Mouse (Mus musculus) hematopoietic multipotent progenitor cell, adult 10-12 weeks (in vitro differentiated cells): ENCODE results near the gene H2afv. TPM values are rescaled to one million over a fixed set of nuclear protein-coding genes. Genes with fewer than 3 reads are reported as not detected.

ENCODE experiments used
- polyA plus RNA-seq: library from polyadenylated mRNA; stranded (reverse); fragments of >175 nt; gene quantifications from 2 replicates; pipeline ENCODE4 v1.2.3, GENCODE M21; 2012; ENCODE audit warnings: low replicate concordance

Gene H2afv
- polyA plus RNA-seq, result 28.5 and 39.0 TPM in 2 replicates

DNA sequence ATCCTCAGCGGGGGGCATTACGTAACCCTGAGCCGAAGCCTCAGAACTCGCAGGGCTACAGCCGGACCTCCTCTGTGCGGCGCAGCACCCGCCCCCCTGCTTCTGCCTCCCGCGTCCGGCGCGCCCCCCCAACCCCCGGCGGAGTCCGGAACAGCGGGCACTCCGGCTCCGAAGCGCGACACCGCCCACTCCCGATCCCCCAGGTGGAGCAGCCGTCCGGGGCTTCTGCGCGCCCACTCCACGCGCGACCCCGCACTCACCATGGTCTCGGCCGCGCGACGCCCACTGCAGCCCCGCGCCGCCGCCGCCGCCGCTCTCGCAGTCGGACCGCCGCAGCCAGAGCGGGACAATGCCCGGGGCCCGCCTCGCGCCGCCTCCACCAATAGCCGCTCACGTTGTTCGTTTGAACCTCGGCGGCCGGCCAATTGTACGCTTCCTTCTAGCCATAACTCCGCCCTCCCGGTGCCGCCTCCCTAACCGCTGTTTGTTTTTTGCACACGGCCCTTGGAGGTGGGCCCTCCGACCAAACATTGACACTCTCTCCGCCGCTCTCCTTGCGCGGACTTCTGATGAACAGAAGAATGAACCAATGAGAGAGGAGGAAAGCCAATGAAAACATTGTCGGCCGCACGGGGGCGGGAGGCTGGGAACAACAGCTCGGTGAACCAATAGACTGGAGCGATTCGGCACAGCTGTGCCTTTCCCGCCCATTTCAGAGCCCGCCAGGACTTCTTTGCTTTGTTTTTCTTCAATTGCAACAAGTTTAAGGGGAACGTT lies at the start of gene H2afv:
Gene H2afv, minus strand, starts transcription at position 367 of the 777 bp plus-strand sequence.

DNA sequence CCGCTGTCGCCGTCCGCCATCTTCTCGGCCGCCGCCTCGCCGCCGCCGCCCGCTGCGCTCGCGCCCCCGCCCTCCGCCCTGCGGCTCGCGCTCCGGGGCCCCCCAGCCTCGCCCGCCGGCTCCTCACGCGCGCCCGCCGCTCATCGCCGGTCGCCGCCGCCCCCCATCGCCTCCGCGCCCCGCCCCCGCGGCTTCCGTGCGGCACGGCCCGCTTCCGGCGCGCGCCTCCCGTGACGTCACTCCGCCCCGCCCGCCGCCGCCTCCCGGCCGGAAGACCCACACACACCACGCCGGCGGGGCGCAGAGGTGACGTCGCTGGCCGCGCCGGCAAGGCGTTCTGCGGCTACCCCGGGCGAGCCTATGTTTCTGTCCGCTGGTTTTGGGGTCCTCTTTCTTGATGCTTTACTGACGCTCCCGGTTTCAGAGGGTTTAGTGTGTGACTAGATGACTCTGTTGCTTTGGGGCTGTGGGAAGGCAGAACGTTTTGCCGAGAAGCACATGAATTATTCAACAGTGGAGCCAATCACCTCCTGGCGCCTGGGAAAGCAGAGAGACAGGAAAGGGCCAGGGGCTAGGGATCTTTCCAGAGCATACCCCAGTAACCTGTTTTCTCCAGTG lies 31.7 kb upstream of the H2afv start, which contains the start of gene Purb:
Gene Purb, minus strand, starts transcription at position 51 of the 618 bp plus-strand sequence.

DNA sequence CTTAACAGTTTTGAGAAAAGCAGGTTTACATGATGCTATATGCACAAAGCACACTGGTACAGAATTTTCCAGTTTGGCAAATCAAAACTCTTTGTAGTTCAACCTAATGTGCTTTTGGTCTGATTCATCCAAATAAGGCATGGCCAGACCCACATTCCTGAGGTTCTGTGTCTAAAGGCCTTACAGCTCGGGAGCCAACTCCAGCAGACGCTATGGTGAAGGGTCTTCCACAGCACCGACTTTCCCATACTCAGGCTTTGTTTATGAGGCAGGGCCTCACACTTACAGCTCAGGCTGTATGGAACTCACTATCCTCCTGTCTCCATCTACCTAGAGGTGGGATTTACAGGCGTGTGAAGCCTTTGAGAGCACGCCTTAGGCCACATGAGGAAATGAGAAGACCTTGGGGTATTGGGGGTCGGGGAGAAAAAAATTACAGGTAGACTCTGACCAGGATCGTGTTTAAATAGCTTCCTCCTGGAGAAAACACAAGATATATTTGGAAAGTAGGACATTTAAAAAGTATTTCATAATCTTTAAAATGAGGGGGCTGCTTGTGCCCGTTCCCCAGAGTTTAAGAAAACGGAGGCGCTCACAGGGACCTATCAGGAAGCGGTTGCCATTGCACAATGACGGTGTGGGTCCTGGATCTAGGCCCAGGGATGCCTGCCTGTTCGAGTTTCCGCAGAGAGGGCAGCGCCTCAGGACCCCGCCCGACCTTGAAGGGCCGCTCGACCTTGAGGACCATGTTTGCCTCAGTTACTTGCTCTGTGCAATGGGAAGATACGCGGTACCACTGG lies 29.3 kb downstream of the H2afv start, which contains the start of gene Ppia:
Gene Ppia, plus strand, starts transcription at position 693 of the 800 bp plus-strand sequence.

DNA sequence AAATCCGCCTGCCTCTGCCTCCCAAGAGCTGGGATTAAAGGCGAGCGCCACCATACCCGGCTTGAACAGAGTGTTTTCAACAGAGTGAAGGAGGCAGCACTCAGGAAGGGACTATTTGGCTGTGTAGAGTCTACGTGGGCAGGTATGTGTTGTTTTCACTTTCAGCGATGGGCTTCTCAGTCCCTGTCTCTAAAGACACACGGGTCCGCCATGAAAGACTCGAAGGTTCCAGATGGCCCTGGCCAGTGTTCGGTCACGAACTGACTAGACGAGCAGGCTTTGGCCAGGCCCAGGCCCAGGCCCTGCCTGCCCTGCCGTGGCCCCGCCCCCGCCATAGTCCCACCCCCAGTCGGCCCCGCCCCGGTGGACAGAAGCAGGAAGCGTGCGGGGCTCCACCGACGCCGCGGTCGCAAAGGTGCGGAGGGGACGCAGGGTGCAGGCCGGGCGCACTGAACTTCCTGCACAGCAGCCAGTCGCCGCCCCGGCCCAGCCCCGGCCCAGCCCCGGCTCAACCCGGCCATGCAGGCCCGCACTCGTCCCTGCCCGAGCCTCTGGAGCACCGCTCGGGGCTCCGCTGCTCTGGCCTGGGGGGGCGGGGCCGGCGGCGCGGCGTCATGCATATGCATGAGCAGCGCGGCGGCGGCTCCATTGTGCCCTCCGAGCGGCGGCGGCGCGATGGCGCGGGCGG lies 55.4 kb downstream of the H2afv start, which contains the start of gene Zmiz2:
Gene Zmiz2, plus strand, starts transcription at position 349 of the 688 bp plus-strand sequence.

Other genes starting within 250 kb of the H2afv start
- gene A730071L15Rik, start 244.4 kb downstream of the H2afv start, polyA plus RNA-seq, result 0.09 TPM in 1 of 2 replicates, not detected in the other
- gene Nudcd3, start 244.0 kb downstream of the H2afv start, polyA plus RNA-seq, result 26.0 and 31.2 TPM in 2 replicates
- gene Npc1l1, start 214.3 kb downstream of the H2afv start, polyA plus RNA-seq, result not detected in 2 replicates
- gene Ddx56, start 176.7 kb downstream of the H2afv start, polyA plus RNA-seq, result 7.5 and 7.6 TPM in 2 replicates
- gene Tmed4, start 169.6 kb downstream of the H2afv start, polyA plus RNA-seq, result 34.6 and 44.7 TPM in 2 replicates
- gene Ogdh, start 152.8 kb downstream of the H2afv start, polyA plus RNA-seq, result 15.4 and 65.2 TPM in 2 replicates
- 477 and 884 TPM in 2 replicates for gene Zmiz2, start 55.4 kb downstream of the H2afv start, polyA plus RNA-seq
- gene Ppia, start 29.0 kb downstream of the H2afv start, polyA plus RNA-seq, result 75.6 and 176 TPM in 2 replicates
- gene Purb, start 31.5 kb upstream of the H2afv start, polyA plus RNA-seq, result 16.1 and 24.7 TPM in 2 replicates
- gene Myo1g, start 76.5 kb upstream of the H2afv start, polyA plus RNA-seq, result 162 and 215 TPM in 2 replicates
- 102 and 122 TPM in 2 replicates for gene Ccm2, start 102.4 kb upstream of the H2afv start, polyA plus RNA-seq
- 0.23 and 3.5 TPM in 2 replicates for gene Nacad, start 161.6 kb upstream of the H2afv start, polyA plus RNA-seq
- gene Tbrg4, start 181.6 kb upstream of the H2afv start, polyA plus RNA-seq, result 98.6 and 102 TPM in 2 replicates
- gene Wap, start 194.2 kb upstream of the H2afv start, polyA plus RNA-seq, result not detected in 2 replicates
- 0.84 and 0.95 TPM in 2 replicates for gene Ramp3, start 214.1 kb upstream of the H2afv start, polyA plus RNA-seq